Comparison of ENCODE assay signal across 37 mouse cellular contexts in genomic region chr17:23995421-23995820, GRCm38 (mm10). TPM values are rescaled to one million over a fixed set of nuclear protein-coding genes. Genes with fewer than 3 reads are reported as not detected.
DNase-seq lines count a peak whose midpoint lies in the region; ATAC-seq and TF ChIP-seq lines count a peak whose summit lies in the region.
"Had no signal": no experiment of that assay in that cellular context is flagged by ENCODE, and none has a peak within 500 bp of the region (broad histone marks: within the 10 kb centered on the region; RNA-seq: fewer than 3 reads in every experiment).

No protein-coding gene starts in this region.

- peak; percentile 53 for TF ChIP-seq CTCF in intestine, postnatal 0 days (IDR thresholded peaks at IDR 0.05; ENCODE audit: low read depth)

- H3K36me3 ChIP-seq in intestine, postnatal 0 days (ENCODE audit: control insufficient read depth, insufficient read depth) = no peaks in the 10 kb centered on the region
- H3K36me3 ChIP-seq in intestine, embryonic 16.5 days (ENCODE audit: control insufficient read depth, insufficient read depth, low read length) = no peaks in the 10 kb centered on the region
- no peaks in the 10 kb centered on the region for H3K36me3 ChIP-seq in midbrain, embryonic 14.5 days (ENCODE audit: control insufficient read depth, insufficient read depth, low read length)
- no peaks in the 10 kb centered on the region for H3K36me3 ChIP-seq in midbrain, embryonic 13.5 days
- H3K36me3 ChIP-seq in stomach, embryonic 16.5 days (ENCODE audit: control insufficient read depth, insufficient read depth, low read length) = no peaks in the 10 kb centered on the region
- H3K36me3 ChIP-seq: heart, embryonic 10.5 days; heart, embryonic 15.5 days; limb, embryonic 13.5 days; liver, embryonic 12.5 days; midbrain, embryonic 15.5 days; neural tube, embryonic 13.5 days had no signal

- H3K9ac ChIP-seq in intestine, postnatal 0 days (ENCODE audit: low read depth, low read length) = no peak overlapping the region
- no peak overlapping the region for H3K9ac ChIP-seq in intestine, embryonic 16.5 days (ENCODE audit: low read depth, low read length)
- no peak overlapping the region for H3K9ac ChIP-seq in midbrain, embryonic 14.5 days (replicated peaks; ENCODE audit: low read length)
- H3K9ac ChIP-seq in midbrain, embryonic 13.5 days (replicated peaks) = no peak overlapping the region
- no peak overlapping the region for H3K9ac ChIP-seq in stomach, embryonic 16.5 days (ENCODE audit: low read length)
- H3K9ac ChIP-seq: forebrain, embryonic 13.5 days; heart, embryonic 15.5 days; hindbrain, embryonic 14.5 days; limb, embryonic 13.5 days; liver, embryonic 12.5 days; liver, postnatal 0 days; midbrain, embryonic 15.5 days; neural tube, embryonic 13.5 days had no signal

- H3K4me2 ChIP-seq in intestine, postnatal 0 days (replicated peaks; ENCODE audit: low read depth) = no peak overlapping the region
- no peak overlapping the region for H3K4me2 ChIP-seq in intestine, embryonic 16.5 days (ENCODE audit: low read depth, low read length)
- H3K4me2 ChIP-seq in midbrain, embryonic 14.5 days (ENCODE audit: low read length) = no peak overlapping the region
- no peak overlapping the region for H3K4me2 ChIP-seq in midbrain, embryonic 13.5 days (replicated peaks)
- no peak overlapping the region for H3K4me2 ChIP-seq in stomach, embryonic 16.5 days (ENCODE audit: low read depth, low read length)
- H3K4me2 ChIP-seq: forebrain, embryonic 13.5 days; heart, embryonic 15.5 days; hindbrain, embryonic 14.5 days; limb, embryonic 13.5 days; liver, embryonic 12.5 days; midbrain, embryonic 15.5 days; neural tube, embryonic 13.5 days had no signal

- no peaks in the 10 kb centered on the region for H3K9me3 ChIP-seq in intestine, postnatal 0 days (ENCODE audit: control insufficient read depth)
- H3K9me3 ChIP-seq in intestine, embryonic 16.5 days (ENCODE audit: control insufficient read depth, low read length) = no peaks in the 10 kb centered on the region
- no peaks in the 10 kb centered on the region for H3K9me3 ChIP-seq in midbrain, embryonic 14.5 days (ENCODE audit: control insufficient read depth, low read length)
- H3K9me3 ChIP-seq in midbrain, embryonic 13.5 days = no peaks in the 10 kb centered on the region
- H3K9me3 ChIP-seq in stomach, embryonic 16.5 days (replicated peaks; ENCODE audit: control insufficient read depth, low read length) = no peaks in the 10 kb centered on the region
- H3K9me3 ChIP-seq: forebrain, embryonic 13.5 days; heart, embryonic 10.5 days; heart, embryonic 15.5 days; limb, embryonic 13.5 days; liver, embryonic 12.5 days; midbrain, embryonic 15.5 days; neural tube, embryonic 13.5 days had no signal

- no peaks in the 10 kb centered on the region for H3K27me3 ChIP-seq in intestine, postnatal 0 days (replicated peaks; ENCODE audit: control insufficient read depth, insufficient read depth, low read length)
- no peaks in the 10 kb centered on the region for H3K27me3 ChIP-seq in intestine, embryonic 16.5 days (replicated peaks; ENCODE audit: control insufficient read depth, insufficient read depth, low read length)
- H3K27me3 ChIP-seq in midbrain, embryonic 14.5 days (ENCODE audit: control insufficient read depth, insufficient read depth, low read length) = no peaks in the 10 kb centered on the region
- peaks cover 11% of the 10 kb centered on the region; the same call in 1 of the 2 replicates for H3K27me3 ChIP-seq in midbrain, embryonic 13.5 days
- no peaks in the 10 kb centered on the region for H3K27me3 ChIP-seq in stomach, embryonic 16.5 days (ENCODE audit: control insufficient read depth, insufficient read depth, low read length)
- H3K27me3 ChIP-seq: midbrain, embryonic 15.5 days; neural tube, embryonic 13.5 days had no signal

- no peak for ATAC-seq in intestine, postnatal 0 days
- no peak for ATAC-seq in intestine, embryonic 16.5 days
- no peak for ATAC-seq in midbrain, embryonic 14.5 days (ENCODE audit: low FRiP score, low TSS enrichment)
- no peak for ATAC-seq in midbrain, embryonic 13.5 days
- ATAC-seq in stomach, embryonic 16.5 days (ENCODE audit: insufficient read depth, low FRiP score) = no peak
- ATAC-seq: CD4-positive, CD25-positive, alpha-beta regulatory T cell, adult 4 months; forebrain, embryonic 13.5 days; inflammation-experienced regulatory T-cells, adult 6 months; liver, embryonic 12.5 days; liver, postnatal 0 days; lung, postnatal 0 days; midbrain, embryonic 15.5 days had no signal

- no peak overlapping the region for H3K4me3 ChIP-seq in intestine, postnatal 0 days (ENCODE audit: low read depth, low read length)
- no peak overlapping the region for H3K4me3 ChIP-seq in intestine, embryonic 16.5 days (ENCODE audit: low read length)
- no peak overlapping the region for H3K4me3 ChIP-seq in midbrain, embryonic 14.5 days (replicated peaks; ENCODE audit: low read depth, low read length)
- H3K4me3 ChIP-seq in midbrain, embryonic 13.5 days (replicated peaks) = no peak overlapping the region
- H3K4me3 ChIP-seq in stomach, embryonic 16.5 days (replicated peaks; ENCODE audit: low read length) = no peak overlapping the region
- H3K4me3 ChIP-seq: erythroblast, embryonic 14.5 days; forebrain, embryonic 13.5 days; heart, embryonic 10.5 days; heart, embryonic 15.5 days; limb, embryonic 13.5 days; liver, embryonic 12.5 days; midbrain, embryonic 15.5 days; myocyte; neural tube, embryonic 13.5 days had no signal

- 35% methylated on average over 1 of the region's 1 CpGs for WGBS in intestine, postnatal 0 days
- 30% methylated on average over 1 of the region's 1 CpGs for WGBS in intestine, embryonic 16.5 days
- WGBS in midbrain, embryonic 14.5 days = 27% methylated on average over 1 of the region's 1 CpGs
- 14% methylated on average over 1 of the region's 1 CpGs for WGBS in midbrain, embryonic 13.5 days
- WGBS in stomach, embryonic 16.5 days = 38% methylated on average over 1 of the region's 1 CpGs

- H3K27ac ChIP-seq in intestine, postnatal 0 days (ENCODE audit: low read depth, low read length) = no peak overlapping the region
- no peak overlapping the region for H3K27ac ChIP-seq in intestine, embryonic 16.5 days (ENCODE audit: low read length)
- no peak overlapping the region for H3K27ac ChIP-seq in midbrain, embryonic 14.5 days (replicated peaks; ENCODE audit: low read depth, low read length)
- H3K27ac ChIP-seq in midbrain, embryonic 13.5 days = no peak overlapping the region
- H3K27ac ChIP-seq in stomach, embryonic 16.5 days (ENCODE audit: low read length) = peak overlapping the region; percentile 32; the same call in 1 of the 2 replicates
- H3K27ac ChIP-seq: forebrain, embryonic 13.5 days; heart, embryonic 10.5 days; heart, embryonic 15.5 days; hindbrain, embryonic 14.5 days; limb, embryonic 13.5 days; liver, embryonic 12.5 days; macrophage; midbrain, embryonic 15.5 days; neural tube, embryonic 13.5 days had no signal

- H3K4me1 ChIP-seq in intestine, postnatal 0 days (replicated peaks; ENCODE audit: control insufficient read depth, insufficient read depth, low read length) = 0 out of 2 replicates have a peak, but pooled peaks cover 12% of the 10 kb centered on the region
- peaks cover 15% of the 10 kb centered on the region for H3K4me1 ChIP-seq in intestine, embryonic 16.5 days (ENCODE audit: control insufficient read depth, insufficient read depth, low read length)
- peaks cover 8% of the 10 kb centered on the region; the same call in 1 of the 2 replicates for H3K4me1 ChIP-seq in midbrain, embryonic 14.5 days (ENCODE audit: control insufficient read depth, insufficient read depth, low read length)
- peaks cover 8% of the 10 kb centered on the region; the same call in 1 of the 2 replicates for H3K4me1 ChIP-seq in midbrain, embryonic 13.5 days (replicated peaks)
- peaks cover 16% of the 10 kb centered on the region; the same call in 1 of the 2 replicates for H3K4me1 ChIP-seq in stomach, embryonic 16.5 days (ENCODE audit: control insufficient read depth, insufficient read depth, low read length)

- peak; percentile 13 for DNase-seq in midbrain, embryonic 14.5 days
- peak; percentile 37 for DNase-seq in NIH3T3 (ENCODE audit: low read depth)
- DNase-seq in urinary bladder, postnatal 36 days (ENCODE audit: low spot score in 2 of 2) = no peak
- DNase-seq in cerebellum, postnatal 36 days = no peak
- DNase-seq: adrenal gland, adult 8-10 months; cerebellum, adult 11 months; cerebellum, adult 9-10 months; gastrocnemius, postnatal 25 days; heart, adult 11 months; kidney, adult 2 months; liver, postnatal 0 days; right cerebral cortex, postnatal 14 days; thymus, postnatal 14 days had no signal

RNA-seq across cellular contexts. Expression of gene Prss22, which starts 2.5 kb away (rescaled TPM):
- 0.09 TPM in 1 of 2 replicates, not detected in the other for polyA plus RNA-seq in intestine, postnatal 0 days (2015; fragmentation: Nextera tagmentation; extraction: Ambion mirVana)
- 0.13 and 0.26 TPM in 2 replicates for polyA plus RNA-seq in intestine, embryonic 16.5 days (2015; fragmentation: Nextera tagmentation; extraction: Ambion mirVana)
- not detected in 2 replicates for polyA plus RNA-seq in midbrain, embryonic 14.5 days (2014; fragmentation: Nextera tagmentation; extraction: Ambion mirVana)
- polyA plus RNA-seq in midbrain, embryonic 13.5 days (2015; fragmentation: Nextera tagmentation; extraction: Ambion mirVana) = 0.12 TPM in 1 of 2 replicates, not detected in the other
- 4.2 and 6.7 TPM in 2 replicates for polyA plus RNA-seq in stomach, embryonic 16.5 days (2015; fragmentation: Nextera tagmentation; extraction: Ambion mirVana)
- polyA plus RNA-seq: CD4-positive, CD25-positive, alpha-beta regulatory T cell, adult 4 months; forebrain, embryonic 13.5 days; hindbrain, embryonic 14.5 days; inflammation-experienced regulatory T-cells, adult 6 months; liver, embryonic 12.5 days; liver, postnatal 0 days; macrophage; midbrain, embryonic 15.5 days; neural tube, embryonic 13.5 days had no signal

RNA-seq across cellular contexts. Expression of gene Prss30, which starts 15.1 kb away (rescaled TPM):
- polyA plus RNA-seq in intestine, postnatal 0 days (2015; fragmentation: Nextera tagmentation; extraction: Ambion mirVana) = 4.7 and 12.1 TPM in 2 replicates
- polyA plus RNA-seq in intestine, embryonic 16.5 days (2015; fragmentation: Nextera tagmentation; extraction: Ambion mirVana) = 3.2 and 4.3 TPM in 2 replicates
- not detected in 2 replicates for polyA plus RNA-seq in midbrain, embryonic 14.5 days (2014; fragmentation: Nextera tagmentation; extraction: Ambion mirVana)
- polyA plus RNA-seq in midbrain, embryonic 13.5 days (2015; fragmentation: Nextera tagmentation; extraction: Ambion mirVana) = not detected in 2 replicates
- 0.18 and 0.21 TPM in 2 replicates for polyA plus RNA-seq in stomach, embryonic 16.5 days (2015; fragmentation: Nextera tagmentation; extraction: Ambion mirVana)
- polyA plus RNA-seq: CD4-positive, CD25-positive, alpha-beta regulatory T cell, adult 4 months; embryonic facial prominence, embryonic 14.5 days; erythroblast, embryonic 14.5 days; forebrain, embryonic 13.5 days; heart, embryonic 15.5 days; hindbrain, embryonic 14.5 days; limb, embryonic 13.5 days; liver, embryonic 12.5 days; midbrain, embryonic 15.5 days; neural tube, embryonic 13.5 days; stomach, embryonic 14.5 days had no signal

RNA-seq across cellular contexts. Expression of gene Sbpl, which starts 40.3 kb away (rescaled TPM):
- polyA plus RNA-seq in intestine, postnatal 0 days (2015; fragmentation: Nextera tagmentation; extraction: Ambion mirVana) = not detected in 2 replicates
- polyA plus RNA-seq in intestine, embryonic 16.5 days (2015; fragmentation: Nextera tagmentation; extraction: Ambion mirVana) = not detected in 2 replicates
- not detected in 2 replicates for polyA plus RNA-seq in midbrain, embryonic 14.5 days (2014; fragmentation: Nextera tagmentation; extraction: Ambion mirVana)
- not detected in 2 replicates for polyA plus RNA-seq in midbrain, embryonic 13.5 days (2015; fragmentation: Nextera tagmentation; extraction: Ambion mirVana)
- polyA plus RNA-seq in stomach, embryonic 16.5 days (2015; fragmentation: Nextera tagmentation; extraction: Ambion mirVana) = not detected in 2 replicates
- polyA plus RNA-seq: CD4-positive, CD25-positive, alpha-beta regulatory T cell, adult 4 months; embryonic facial prominence, embryonic 14.5 days; erythroblast, embryonic 14.5 days; forebrain, embryonic 13.5 days; heart, embryonic 10.5 days; heart, embryonic 15.5 days; hindbrain, embryonic 14.5 days; inflammation-experienced regulatory T-cells, adult 6 months; kidney, adult 2 months; kidney, embryonic 16.5 days; large intestine, adult 2 months; limb, embryonic 13.5 days; liver, embryonic 12.5 days; liver, postnatal 0 days; lung, postnatal 0 days; macrophage; midbrain, embryonic 15.5 days; myocyte; neural tube, embryonic 13.5 days; small intestine, adult 2 months; stomach, embryonic 14.5 days; urinary bladder, adult 2 months had no signal

RNA-seq across cellular contexts. Expression of gene Prss27, which starts 42.5 kb away (rescaled TPM):
- polyA plus RNA-seq in intestine, postnatal 0 days (2015; fragmentation: Nextera tagmentation; extraction: Ambion mirVana) = 0.12 and 0.18 TPM in 2 replicates
- 0.11 and 0.17 TPM in 2 replicates for polyA plus RNA-seq in intestine, embryonic 16.5 days (2015; fragmentation: Nextera tagmentation; extraction: Ambion mirVana)
- polyA plus RNA-seq in midbrain, embryonic 14.5 days (2014; fragmentation: Nextera tagmentation; extraction: Ambion mirVana) = 0.17 TPM in 1 of 2 replicates, not detected in the other
- polyA plus RNA-seq in midbrain, embryonic 13.5 days (2015; fragmentation: Nextera tagmentation; extraction: Ambion mirVana) = 0.32 and 0.54 TPM in 2 replicates
- polyA plus RNA-seq in stomach, embryonic 16.5 days (2015; fragmentation: Nextera tagmentation; extraction: Ambion mirVana) = 19.0 and 30.0 TPM in 2 replicates
- polyA plus RNA-seq: CD4-positive, CD25-positive, alpha-beta regulatory T cell, adult 4 months; erythroblast, embryonic 14.5 days; heart, embryonic 15.5 days; liver, embryonic 12.5 days; liver, postnatal 0 days; macrophage had no signal

RNA-seq across cellular contexts. Expression of gene Sbp, which starts 53.9 kb away (rescaled TPM):
- polyA plus RNA-seq in intestine, postnatal 0 days (2015; fragmentation: Nextera tagmentation; extraction: Ambion mirVana) = not detected in 2 replicates
- not detected in 2 replicates for polyA plus RNA-seq in intestine, embryonic 16.5 days (2015; fragmentation: Nextera tagmentation; extraction: Ambion mirVana)
- not detected in 2 replicates for polyA plus RNA-seq in midbrain, embryonic 14.5 days (2014; fragmentation: Nextera tagmentation; extraction: Ambion mirVana)
- not detected in 2 replicates for polyA plus RNA-seq in midbrain, embryonic 13.5 days (2015; fragmentation: Nextera tagmentation; extraction: Ambion mirVana)
- polyA plus RNA-seq in stomach, embryonic 16.5 days (2015; fragmentation: Nextera tagmentation; extraction: Ambion mirVana) = not detected in 2 replicates
- polyA plus RNA-seq: CD4-positive, CD25-positive, alpha-beta regulatory T cell, adult 4 months; embryonic facial prominence, embryonic 14.5 days; erythroblast, embryonic 14.5 days; forebrain, embryonic 13.5 days; heart, embryonic 15.5 days; hindbrain, embryonic 14.5 days; inflammation-experienced regulatory T-cells, adult 6 months; kidney, adult 2 months; kidney, embryonic 16.5 days; large intestine, adult 2 months; limb, embryonic 13.5 days; liver, embryonic 12.5 days; liver, postnatal 0 days; lung, postnatal 0 days; macrophage; midbrain, embryonic 15.5 days; myocyte; neural tube, embryonic 13.5 days; small intestine, adult 2 months; stomach, embryonic 14.5 days; urinary bladder, adult 2 months had no signal

Comparison
In these comparisons a context has a peak if more than half of its experiments do, and no peak if none do; other contexts are left out.
1. DNase-seq: peak in midbrain, embryonic 14.5 days (single experiment) and NIH3T3 (single experiment); none in urinary bladder, postnatal 36 days (0 of 2) and cerebellum, postnatal 36 days (0 of 2).